Mouse (Mus musculus) liver, embryonic 15.5 days (tissue): ENCODE data around the gene Sapcd1. TPM values are rescaled to one million over a fixed set of nuclear protein-coding genes. Genes with fewer than 3 reads are reported as not detected.
A peak's percentile ranks its signal among the peaks of the same experiment; 100 is the strongest.
"Not testable (repeated sequence)": the region's sequence is repeated elsewhere in the genome, so short reads cannot be mapped to it uniquely, and the experiment has no call there.

Experiments
- ATAC-seq: fragments of 200-750 bp; cut with Nextera tagmentation; 2 replicates; pipeline ENCODE4 v1.8.0; 2017; ENCODE audit warnings: moderate number of reproducible peaks, mild to moderate bottlenecking, moderate library complexity; ENCODE audit not compliant: insufficient read depth
- H3K27ac ChIP-seq: fragments of 300-500 bp; sonication (generic); replicated peaks from 2 replicates; pipeline ENCODE4 v1.5.1; 2015; ENCODE audit warnings: mild to moderate bottlenecking, inconsistent platforms
- H3K27me3 ChIP-seq: fragments of 300-500 bp; sonication (generic); 2 replicates; pipeline ENCODE4 v1.6.1; 2015; ENCODE audit warnings: mild to moderate bottlenecking, inconsistent platforms
- H3K36me3 ChIP-seq: fragments of 300-500 bp; sonication (generic); replicated peaks from 2 replicates; pipeline ENCODE4 v1.6.1; 2015; ENCODE audit warnings: moderate library complexity, mild to moderate bottlenecking, inconsistent platforms
- H3K4me1 ChIP-seq: fragments of 300-500 bp; sonication (generic); replicated peaks from 2 replicates; pipeline ENCODE4 v1.6.1; 2015; ENCODE audit warnings: inconsistent platforms
- H3K4me2 ChIP-seq: fragments of 300-500 bp; sonication (generic); 2 replicates; pipeline ENCODE4 v1.6.1; 2015; ENCODE audit warnings: moderate library complexity, mild to moderate bottlenecking, inconsistent platforms
- H3K4me3 ChIP-seq: fragments of 300-500 bp; sonication (generic); replicated peaks from 2 replicates; pipeline ENCODE4 v1.5.1; 2015; ENCODE audit warnings: mild to moderate bottlenecking, inconsistent platforms
- H3K9ac ChIP-seq: fragments of 300-500 bp; sonication (generic); 2 replicates; pipeline ENCODE4 v1.6.1; 2015; ENCODE audit warnings: moderate library complexity, mild to moderate bottlenecking, inconsistent platforms
- H3K9me3 ChIP-seq: fragments of 300-500 bp; sonication (generic); replicated peaks from 2 replicates; pipeline ENCODE4 v1.6.1; 2016; ENCODE audit warnings: inconsistent platforms
- WGBS: fragments of 180-500 bp; shearing (Covaris S2); methylation state at CpG from one replicate; pipeline ENCODE4 v1.1.7; 2015; ENCODE audit warnings: mixed read lengths; ENCODE audit not compliant: insufficient replicate concordance; 5-methylcytosine and 5-hydroxymethylcytosine counted together
- polyA plus RNA-seq: library from polyadenylated mRNA; unstranded; fragments of >200 nt; fragmentation: Nextera tagmentation; extraction: Ambion mirVana; gene quantifications from 2 replicates; pipeline ENCODE4 v1.2.1, GENCODE M21; 2015

Gene Sapcd1
- polyA plus RNA-seq, 1 experiment from 2014 or later = 2.3 TPM

- 88% methylated on average over 17 of the region's 17 CpGs for WGBS
- Histone ChIP-seq H3K4me3 (no peak overlapping the region), H3K9me3 (no peaks in the 10 kb centered on the region), H3K27ac (no peak overlapping the region), H3K27me3 (no peaks in the 10 kb centered on the region), H3K9ac (no peak overlapping the region; the same call in 1 of the 2 replicates), H3K36me3 (peaks cover 53% of the 10 kb centered on the region), H3K4me2 (peak overlapping the region; percentile 95), H3K4me1 (peaks cover 44% of the 10 kb centered on the region)
- no peak for ATAC-seq
Observed at GRCm38 (mm10) chr17:35004075-35004717, 23.6 kb downstream of the Sapcd1 start.

- peak overlapping the region; percentile 77 for H3K4me3 ChIP-seq
- H3K9me3 ChIP-seq = no peaks in the 10 kb centered on the region
- peak overlapping the region; percentile 97 for H3K27ac ChIP-seq
- peaks cover 54% of the 10 kb centered on the region for H3K4me1 ChIP-seq
- H3K36me3 ChIP-seq = peaks cover 53% of the 10 kb centered on the region
- 33% methylated on average over 9 of the region's 9 CpGs for WGBS
- H3K4me2 ChIP-seq = peak overlapping the region; percentile 95
- H3K27me3 ChIP-seq = no peaks in the 10 kb centered on the region
- ATAC-seq = no peak
- peak overlapping the region; percentile 94 for H3K9ac ChIP-seq
Observed at GRCm38 (mm10) chr17:35003022-35003838, 24.6 kb downstream of the Sapcd1 start.

GRCm38 (mm10) chr17:35002153-35002865 lies 25.5 kb downstream of the Sapcd1 start:
- Histone ChIP-seq H3K4me3 (peak overlapping the region; percentile 77), H3K9ac (peak overlapping the region; percentile 94), H3K4me1 (peaks cover 63% of the 10 kb centered on the region), H3K27ac (peak overlapping the region; percentile 97), H3K36me3 (peaks cover 53% of the 10 kb centered on the region), H3K27me3 (no peaks in the 10 kb centered on the region), H3K9me3 (no peaks in the 10 kb centered on the region), H3K4me2 (peak overlapping the region; percentile 95)
- ATAC-seq = peak; percentile 6; the same call in 1 of the 2 replicates
- WGBS = 4% methylated on average over 12 of the region's 12 CpGs

DNA sequence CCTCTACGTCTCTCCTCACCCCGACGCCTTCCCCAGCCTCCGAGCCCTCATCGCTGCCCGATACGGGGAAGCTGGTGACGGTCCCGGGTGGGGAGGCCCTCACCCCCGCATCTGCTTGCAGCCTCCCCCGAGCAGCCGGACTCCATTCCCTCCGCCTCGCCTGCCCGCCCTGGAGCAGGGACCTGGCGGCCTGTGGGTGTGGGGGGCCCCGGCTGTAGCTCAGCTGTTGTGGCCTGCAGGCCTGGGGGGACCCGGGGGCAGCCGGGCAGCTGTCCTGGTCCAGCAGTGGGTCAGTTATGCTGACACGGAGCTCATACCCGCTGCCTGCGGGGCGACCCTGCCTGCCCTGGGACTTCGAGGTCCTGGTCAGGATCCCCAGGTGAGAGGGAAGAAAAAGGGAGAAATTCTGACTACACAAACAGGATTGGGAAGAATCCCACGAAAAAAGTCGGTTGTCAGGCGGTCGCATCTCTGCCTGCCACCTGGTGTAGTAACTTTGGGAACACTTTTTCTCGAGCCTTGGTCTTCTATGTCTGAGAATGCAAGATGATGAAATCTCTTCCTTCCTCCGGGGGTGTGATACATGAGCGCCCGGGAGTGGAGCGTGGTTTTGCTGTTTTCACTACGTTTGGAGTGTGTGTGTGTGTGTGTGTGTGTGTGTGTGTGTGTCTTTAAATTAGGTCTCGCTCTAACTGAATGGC lies 26.2 kb downstream of the Sapcd1 start:
- Histone ChIP-seq H3K27me3 (no peaks in the 10 kb centered on the region), H3K9me3 (no peaks in the 10 kb centered on the region), H3K4me1 (peaks cover 70% of the 10 kb centered on the region), H3K36me3 (peaks cover 53% of the 10 kb centered on the region), H3K27ac (peak overlapping the region; percentile 97), H3K4me2 (peak overlapping the region; percentile 95), H3K9ac (peak overlapping the region; percentile 94), H3K4me3 (peak overlapping the region; percentile 77)
- under 1% methylated on average over 35 of the region's 35 CpGs for WGBS
- ATAC-seq = peak; percentile 7

GRCm38 (mm10) chr17:35000717-35001451 lies 26.9 kb downstream of the Sapcd1 start, which contains the start of gene Vars:
Vars (plus strand) TSS chr17:35000987.
- ATAC-seq = peak; percentile 85
- Histone ChIP-seq H3K27ac (peak within 1 kb of the TSS; percentile 97), H3K4me1 (peaks cover 76% of the 10 kb centered on the region), H3K36me3 (peaks cover 51% of the 10 kb centered on the region), H3K4me3 (peak within 1 kb of the TSS; percentile 77), H3K9me3 (no peaks in the 10 kb centered on the region), H3K4me2 (peak within 1 kb of the TSS; percentile 95), H3K27me3 (no peaks in the 10 kb centered on the region), H3K9ac (peak within 1 kb of the TSS; percentile 94)
- WGBS = under 1% methylated on average over 81 of the region's 83 CpGs

DNA sequence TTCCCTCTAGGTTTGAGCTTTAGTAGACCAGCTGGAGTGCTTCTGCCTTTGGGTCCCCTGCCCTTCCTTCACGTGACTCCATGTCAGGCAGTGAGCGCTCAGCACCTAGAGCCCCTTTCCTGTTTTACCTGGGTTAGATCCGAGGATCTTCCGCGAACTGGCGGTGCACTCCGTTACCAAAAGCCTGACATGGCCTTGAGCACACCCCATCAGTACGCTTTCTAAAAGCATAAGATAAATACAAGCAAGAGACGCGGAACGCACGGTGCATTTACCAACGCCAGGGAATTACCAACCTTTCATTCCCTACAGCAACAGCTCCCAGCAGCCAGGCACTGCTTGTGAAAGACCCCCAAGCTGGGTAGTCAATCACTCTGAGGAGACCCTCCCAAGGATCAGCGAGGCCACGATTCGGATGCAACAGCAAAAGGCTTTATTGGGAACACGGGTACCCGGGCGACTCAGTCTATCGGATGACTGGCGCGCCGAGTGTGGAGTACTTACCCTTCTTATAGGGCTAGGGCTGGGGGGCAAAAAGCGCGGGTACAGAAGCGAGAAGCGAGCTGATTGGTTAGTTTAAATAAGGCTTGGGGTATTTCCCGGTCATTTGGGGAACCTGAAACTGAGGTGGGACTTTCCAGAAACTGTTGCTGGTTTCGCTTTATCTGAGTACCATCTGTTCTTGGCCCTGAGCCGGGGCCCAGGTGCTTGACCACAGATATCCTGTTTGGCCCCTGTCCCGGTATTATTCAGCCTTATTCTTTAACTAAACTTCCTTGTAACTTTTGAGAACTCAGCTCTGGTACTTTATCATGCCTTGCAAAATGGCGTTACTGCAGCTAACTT lies 27.7 kb downstream of the Sapcd1 start:
- ATAC-seq = peak; percentile 38
- H3K9ac ChIP-seq = peak overlapping the region; percentile 94

GRCm38 (mm10) chr17:34998526-34999430 lies 29.0 kb downstream of the Sapcd1 start:
- ATAC-seq = no peak
- H3K4me2 ChIP-seq = peak overlapping the region; percentile 95
- no peaks in the 10 kb centered on the region for H3K27me3 ChIP-seq
- H3K36me3 ChIP-seq = peaks cover 31% of the 10 kb centered on the region
- WGBS = 63% methylated on average over 15 of the region's 15 CpGs
- H3K9ac ChIP-seq = peak overlapping the region; percentile 76
- peak overlapping the region; percentile 77 for H3K4me3 ChIP-seq
- peak overlapping the region; percentile 91 for H3K27ac ChIP-seq
- H3K4me1 ChIP-seq = peaks cover 66% of the 10 kb centered on the region
- H3K9me3 ChIP-seq = no peaks in the 10 kb centered on the region

More for the DNA sequence above, 27.7 kb downstream of the Sapcd1 start:
- Histone ChIP-seq H3K4me2 (peak overlapping the region; percentile 95), H3K4me3 (peak overlapping the region; percentile 77), H3K4me1 (peaks cover 78% of the 10 kb centered on the region), H3K36me3 (peaks cover 43% of the 10 kb centered on the region), H3K27ac (peak overlapping the region; percentile 97)
- not testable (repeated sequence) for H3K9me3 ChIP-seq, H3K27me3 ChIP-seq
- WGBS = 5% methylated on average over 30 of the region's 32 CpGs

DNA sequence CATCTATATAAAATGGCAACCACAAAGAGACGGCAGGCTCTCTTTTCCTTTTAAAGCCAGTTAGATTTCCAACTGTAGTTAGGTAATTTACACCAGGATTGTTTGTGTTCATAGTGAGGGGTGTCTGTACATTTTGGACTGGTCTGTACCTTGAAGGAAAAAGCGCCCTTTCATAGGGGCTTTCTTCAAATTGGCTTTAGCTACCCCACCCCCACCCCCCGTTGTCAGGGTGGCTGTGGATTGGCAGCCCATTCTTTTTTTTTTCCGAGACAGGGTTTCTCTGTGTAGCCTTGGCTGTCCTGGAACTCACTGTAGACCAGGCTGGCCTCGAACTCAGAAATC lies 30.7 kb downstream of the Sapcd1 start:
- no peaks in the 10 kb centered on the region for H3K27me3 ChIP-seq
- WGBS = 72% methylated on average over 5 of the region's 5 CpGs
- H3K27ac ChIP-seq = peak overlapping the region; percentile 71
- peaks cover 34% of the 10 kb centered on the region for H3K36me3 ChIP-seq
- no peaks in the 10 kb centered on the region for H3K9me3 ChIP-seq
- H3K4me1 ChIP-seq = peaks cover 50% of the 10 kb centered on the region
- H3K4me2 ChIP-seq = peak overlapping the region; percentile 95
- ATAC-seq = no peak
- peak overlapping the region; percentile 28; the same call in 1 of the 2 replicates for H3K9ac ChIP-seq
- H3K4me3 ChIP-seq = peak overlapping the region; percentile 77
